Mouse (Mus musculus) ES-Bruce4 (cell line): ENCODE measurements around the gene Cradd. TPM values are rescaled to one million over a fixed set of nuclear protein-coding genes. Genes with fewer than 3 reads are reported as not detected.

Source experiments
- H3K27ac ChIP-seq: 2 replicates; pipeline ENCODE4 v1.5.1; 2012; ENCODE audit warnings: low read length, inconsistent platforms; ENCODE audit not compliant: insufficient read depth
- H3K27me3 ChIP-seq: 2 replicates; pipeline ENCODE4 v1.6.1; 2012; ENCODE audit warnings: mild to moderate bottlenecking, low read length, inconsistent platforms; ENCODE audit not compliant: control insufficient read depth, poor library complexity, insufficient read depth, severe bottlenecking
- H3K36me3 ChIP-seq: 2 replicates; pipeline ENCODE4 v1.6.1; 2012; ENCODE audit warnings: inconsistent platforms, mild to moderate bottlenecking, low read length, moderate library complexity; ENCODE audit not compliant: control insufficient read depth, poor library complexity, insufficient read depth, severe bottlenecking
- H3K4me1 ChIP-seq: one replicate; pipeline ENCODE4 v1.8.1; 2011; ENCODE audit warnings: low read length; ENCODE audit not compliant: control insufficient read depth, insufficient read depth
- H3K4me3 ChIP-seq: 2 replicates; pipeline ENCODE4 v1.5.1; 2011; ENCODE audit warnings: low read depth, mild to moderate bottlenecking, low read length
- H3K9ac ChIP-seq: 2 replicates; pipeline ENCODE4 v1.6.1; 2012; ENCODE audit warnings: low read depth, mild to moderate bottlenecking, inconsistent platforms; ENCODE audit not compliant: poor library complexity, severe bottlenecking
- H3K9me3 ChIP-seq: replicated peaks from 2 replicates; pipeline ENCODE4 v1.6.1; 2012; ENCODE audit warnings: mild to moderate bottlenecking, low read length, inconsistent platforms; ENCODE audit not compliant: control insufficient read depth, poor library complexity, insufficient read depth, severe bottlenecking
- CTCF ChIP-seq: IDR thresholded peaks from one replicate; pipeline ENCODE4 v1.8.1; 2011; ENCODE audit warnings: low read depth, low read length
- EP300 ChIP-seq: IDR thresholded peaks from 2 replicates; pipeline ENCODE4 v1.6.1; 2011; ENCODE audit warnings: low read depth, low read length; ENCODE audit not compliant: insufficient read depth
- POLR2A ChIP-seq: IDR thresholded peaks from one replicate; pipeline ENCODE4 v1.8.1; 2011; ENCODE audit warnings: low read length; ENCODE audit not compliant: insufficient read depth
- polyA plus RNA-seq: library from polyadenylated mRNA; stranded (reverse); fragments of >200 nt; gene quantifications from 2 replicates; pipeline ENCODE4 v1.2.4, GENCODE M21; 2011; ENCODE audit warnings: low read depth; ENCODE audit not compliant: missing spikeins, insufficient read depth, insufficient read length

Gene Cradd
- polyA plus RNA-seq, 1 experiment = 18.4 TPM

GRCm38 (mm10) chr10:95281466-95281990, 42.4 kb downstream of the Cradd start:
- H3K9me3 ChIP-seq = no peaks in the 10 kb centered on the region
- no peak overlapping the region for H3K4me3 ChIP-seq
- peaks cover 1% of the 10 kb centered on the region for H3K4me1 ChIP-seq
- no peak overlapping the region for H3K27ac ChIP-seq
- H3K9ac ChIP-seq = no peak overlapping the region
- no peak for TF ChIP-seq EP300
- TF ChIP-seq CTCF = no peak
- TF ChIP-seq POLR2A = no peak
- H3K36me3 ChIP-seq = no peaks in the 10 kb centered on the region
- no peaks in the 10 kb centered on the region for H3K27me3 ChIP-seq

GRCm38 (mm10) chr10:95280327-95280726, 43.6 kb downstream of the Cradd start:
- no peak overlapping the region for H3K9ac ChIP-seq
- no peaks in the 10 kb centered on the region for H3K27me3 ChIP-seq
- no peak overlapping the region for H3K4me3 ChIP-seq
- no peak for TF ChIP-seq POLR2A
- no peak for TF ChIP-seq EP300
- TF ChIP-seq CTCF = no peak
- no peaks in the 10 kb centered on the region for H3K36me3 ChIP-seq
- H3K9me3 ChIP-seq = no peaks in the 10 kb centered on the region
- H3K27ac ChIP-seq = no peak overlapping the region
- H3K4me1 ChIP-seq = peaks cover 1% of the 10 kb centered on the region

GRCm38 (mm10) chr10:95279459-95279858, 44.5 kb downstream of the Cradd start:
- Histone ChIP-seq H3K36me3 (no peaks in the 10 kb centered on the region), H3K27me3 (no peaks in the 10 kb centered on the region), H3K4me1 (peaks cover 1% of the 10 kb centered on the region), H3K27ac (no peak overlapping the region), H3K4me3 (no peak overlapping the region), H3K9me3 (no peaks in the 10 kb centered on the region), H3K9ac (no peak overlapping the region)
- no peak for TF ChIP-seq POLR2A
- no peak for TF ChIP-seq EP300
- TF ChIP-seq CTCF = no peak

DNA sequence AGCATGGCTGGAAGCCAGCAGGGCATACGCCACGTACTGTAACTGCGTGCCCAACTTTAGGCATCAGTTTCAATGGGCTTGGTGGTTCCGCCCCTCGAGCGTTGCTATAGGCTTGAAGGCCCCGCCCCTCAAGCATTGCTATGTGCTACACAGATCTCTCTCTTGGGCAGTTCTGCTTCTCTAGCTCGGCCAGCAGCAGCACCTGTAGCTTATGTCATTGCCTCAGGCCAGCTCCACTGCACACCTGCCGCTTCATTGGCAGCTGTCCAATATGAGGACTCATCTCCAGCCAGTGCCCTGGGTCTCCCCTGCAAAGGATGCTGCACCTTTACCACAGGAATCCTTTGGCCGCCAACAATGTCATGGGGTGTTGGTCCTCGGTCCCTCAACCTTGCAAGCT, 45.8 kb downstream of the Cradd start:
- no peak overlapping the region for H3K9ac ChIP-seq
- no peaks in the 10 kb centered on the region for H3K36me3 ChIP-seq
- H3K27me3 ChIP-seq = no peaks in the 10 kb centered on the region
- H3K9me3 ChIP-seq = no peaks in the 10 kb centered on the region
- H3K4me1 ChIP-seq = peaks cover 1% of the 10 kb centered on the region
- no peak overlapping the region for H3K27ac ChIP-seq
- no peak overlapping the region for H3K4me3 ChIP-seq
- no peak for TF ChIP-seq EP300
- TF ChIP-seq POLR2A = no peak
- TF ChIP-seq CTCF = no peak

- H3K27ac ChIP-seq = no peak overlapping the region
- TF ChIP-seq CTCF (no peak), POLR2A (no peak), EP300 (no peak)
- H3K9ac ChIP-seq = no peak overlapping the region
- no peaks in the 10 kb centered on the region for H3K27me3 ChIP-seq
- H3K9me3 ChIP-seq = no peaks in the 10 kb centered on the region
- no peaks in the 10 kb centered on the region for H3K36me3 ChIP-seq
- no peak overlapping the region for H3K4me3 ChIP-seq
- peaks cover 1% of the 10 kb centered on the region for H3K4me1 ChIP-seq
Observed at GRCm38 (mm10) chr10:95275488-95275887, 48.4 kb downstream of the Cradd start.

GRCm38 (mm10) chr10:95273226-95273625, 50.7 kb downstream of the Cradd start:
- Histone ChIP-seq H3K9ac (no peak overlapping the region), H3K9me3 (no peaks in the 10 kb centered on the region), H3K4me1 (peaks cover 1% of the 10 kb centered on the region), H3K27me3 (no peaks in the 10 kb centered on the region), H3K27ac (no peak overlapping the region), H3K36me3 (no peaks in the 10 kb centered on the region), H3K4me3 (no peak overlapping the region)
- no peak for TF ChIP-seq EP300
